8 mouse cellular contexts compared by ENCODE assay signal in genomic region chr5:100526164-100526563, GRCm38 (mm10). TPM values are rescaled to one million over a fixed set of nuclear protein-coding genes. Genes with fewer than 3 reads are reported as not detected.
DNase-seq lines count a peak whose midpoint lies in the region; ATAC-seq and TF ChIP-seq lines count a peak whose summit lies in the region.

No protein-coding gene starts in this region.

- no peak overlapping the region for H3K4me2 ChIP-seq in liver, embryonic 16.5 days (ENCODE audit: low read depth, low read length)
- H3K4me2 ChIP-seq in forebrain, embryonic 13.5 days, result no peak overlapping the region

- ATAC-seq in liver, embryonic 16.5 days (ENCODE audit: low read depth), result peak; percentile 21; the same call in 1 of the 2 replicates
- ATAC-seq in forebrain, embryonic 13.5 days, result no peak

- no peaks in the 10 kb centered on the region for H3K4me1 ChIP-seq in liver, embryonic 16.5 days (ENCODE audit: control insufficient read depth, low read depth, low read length)
- H3K4me1 ChIP-seq in forebrain, embryonic 13.5 days, result no peaks in the 10 kb centered on the region

- intact Hi-C loops in left cerebral cortex, adult 2 months (cut with DNase I), result no loop called here

- peak; percentile 41 to 43 for DNase-seq in left cerebral cortex, adult 9 months (ENCODE audit: low spot score in 2 of 2)
- no peak for DNase-seq in left cerebral cortex, adult 2 months (ENCODE audit: extremely low spot score in 1 of 2, low spot score in 2 of 2)
- DNase-seq in heart, adult 8-10 months (ENCODE audit: low spot score), result peak; percentile 49
- DNase-seq in spleen, adult 18-20 months, result peak; percentile 44 to 49
- DNase-seq in urinary bladder, postnatal 4 days (ENCODE audit: low spot score in 2 of 2), result no peak
- no peak for DNase-seq in adrenal gland, postnatal 25 days

- H3K27me3 ChIP-seq in liver, embryonic 16.5 days (ENCODE audit: control insufficient read depth, insufficient read depth, low read depth, low read length), result no peaks in the 10 kb centered on the region
- no peaks in the 10 kb centered on the region for H3K27me3 ChIP-seq in forebrain, embryonic 13.5 days

- WGBS in liver, embryonic 16.5 days (ENCODE audit: insufficient replicate concordance), result 31% methylated on average over 7 of the region's 7 CpGs
- 96% methylated on average over 7 of the region's 7 CpGs for WGBS in forebrain, embryonic 13.5 days

- H3K36me3 ChIP-seq in liver, embryonic 16.5 days (ENCODE audit: control insufficient read depth, insufficient read depth), result peaks cover 18% of the 10 kb centered on the region
- peaks cover 36% of the 10 kb centered on the region for H3K36me3 ChIP-seq in forebrain, embryonic 13.5 days (ENCODE audit: poor library complexity, severe bottlenecking)

- no peaks in the 10 kb centered on the region for H3K9me3 ChIP-seq in liver, embryonic 16.5 days (replicated peaks; ENCODE audit: control insufficient read depth, low read length)
- H3K9me3 ChIP-seq in forebrain, embryonic 13.5 days (replicated peaks), result no peaks in the 10 kb centered on the region

- no peak overlapping the region for H3K9ac ChIP-seq in liver, embryonic 16.5 days (ENCODE audit: low read depth, low read length)
- no peak overlapping the region for H3K9ac ChIP-seq in forebrain, embryonic 13.5 days

- H3K4me3 ChIP-seq in left cerebral cortex, adult 2 months, result no peak overlapping the region
- no peak overlapping the region for H3K4me3 ChIP-seq in liver, embryonic 16.5 days (ENCODE audit: low read depth, low read length)
- no peak overlapping the region for H3K4me3 ChIP-seq in forebrain, embryonic 13.5 days

- H3K27ac ChIP-seq in left cerebral cortex, adult 2 months, result no peak overlapping the region
- no peak overlapping the region for H3K27ac ChIP-seq in liver, embryonic 16.5 days (ENCODE audit: low read length)
- no peak overlapping the region for H3K27ac ChIP-seq in forebrain, embryonic 13.5 days

- TF ChIP-seq CTCF in left cerebral cortex, adult 2 months (IDR thresholded peaks at IDR 0.05), result no peak

RNA-seq across cellular contexts. Expression of gene Cops4, which starts 8.1 kb away (rescaled TPM):
- total RNA-seq in left cerebral cortex, adult 2 months (2021), result 10 to 100 TPM; 75.3 to 84.8 TPM
- total RNA-seq in heart, adult 8-10 months (2022), result 10 to 100 TPM; 82.5 to 94.0 (median 93.0) TPM
- polyA plus RNA-seq in liver, embryonic 16.5 days (2015; fragmentation: Nextera tagmentation; extraction: Ambion mirVana), result 59.1 and 66.6 TPM in 2 replicates
- polyA plus RNA-seq in forebrain, embryonic 13.5 days (2015; fragmentation: Nextera tagmentation; extraction: Ambion mirVana), result 212 and 218 TPM in 2 replicates
- total RNA-seq in adrenal gland, postnatal 25 days (2021), result 71.8 and 73.4 TPM in 2 replicates

RNA-seq across cellular contexts. Expression of gene Lin54, which starts 25.7 kb away (rescaled TPM):
- total RNA-seq in left cerebral cortex, adult 2 months (2021), result 10 to 100 TPM; 22.0 to 24.2 TPM
- total RNA-seq in heart, adult 8-10 months (2022), result 10 to 100 TPM in 1 of 4 experiments, 1 to 10 TPM in 3; 7.3 to 10.3 (median 7.6) TPM
- 9.2 and 9.6 TPM in 2 replicates for polyA plus RNA-seq in liver, embryonic 16.5 days (2015; fragmentation: Nextera tagmentation; extraction: Ambion mirVana)
- polyA plus RNA-seq in forebrain, embryonic 13.5 days (2015; fragmentation: Nextera tagmentation; extraction: Ambion mirVana), result 11.2 and 14.0 TPM in 2 replicates
- 14.5 and 15.7 TPM in 2 replicates for total RNA-seq in adrenal gland, postnatal 25 days (2021)

RNA-seq across cellular contexts. Expression of gene Plac8, which starts 45.9 kb away (rescaled TPM):
- total RNA-seq in left cerebral cortex, adult 2 months (2021), result not detected
- total RNA-seq in heart, adult 8-10 months (2022), result 1 to 10 TPM in 3 of 4 experiments, under 1 TPM in 1; 0.50 to 2.1 (median 1.1) TPM
- 58.2 and 65.3 TPM in 2 replicates for polyA plus RNA-seq in liver, embryonic 16.5 days (2015; fragmentation: Nextera tagmentation; extraction: Ambion mirVana)
- 0.34 and 0.46 TPM in 2 replicates for polyA plus RNA-seq in forebrain, embryonic 13.5 days (2015; fragmentation: Nextera tagmentation; extraction: Ambion mirVana)
- 5.5 and 9.6 TPM in 2 replicates for total RNA-seq in adrenal gland, postnatal 25 days (2021)

Comparison
In these comparisons a context has a peak if more than half of its experiments do, and no peak if none do; other contexts are left out.
1. DNase-seq: peak in left cerebral cortex, adult 9 months (2 of 2), heart, adult 8-10 months (single experiment) and spleen, adult 18-20 months (2 of 2); none in left cerebral cortex, adult 2 months (0 of 2), urinary bladder, postnatal 4 days (0 of 2) and adrenal gland, postnatal 25 days (single experiment).